8 mouse cellular contexts compared by ENCODE assay signal in the genomic region with DNA sequence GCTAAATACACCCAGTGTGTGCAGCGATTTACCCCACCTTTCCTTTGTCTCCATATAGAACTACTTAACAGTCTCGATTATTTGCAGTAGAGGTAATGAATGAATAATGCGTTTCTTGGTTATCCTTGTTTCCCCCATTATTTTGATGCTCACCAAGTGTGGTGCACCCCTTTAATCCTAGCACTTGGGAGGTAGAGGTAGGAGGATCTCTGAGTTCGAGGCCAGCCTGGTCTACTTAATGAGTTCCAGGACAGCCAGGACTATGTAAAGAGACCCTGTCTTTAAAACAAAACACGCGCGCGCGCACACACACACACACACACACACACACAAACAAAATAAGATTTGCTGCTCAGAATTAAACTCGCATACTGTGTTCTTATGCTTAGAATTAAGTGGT. TPM values are rescaled to one million over a fixed set of nuclear protein-coding genes. Genes with fewer than 3 reads are reported as not detected.
DNase-seq lines count a peak whose midpoint lies in the region; ATAC-seq and TF ChIP-seq lines count a peak whose summit lies in the region.

No protein-coding gene starts in this region.

- DNase-seq in gastrocnemius, adult 2 months, result no peak
- DNase-seq in gastrocnemius, postnatal 10 days, result no peak
- peak; percentile 23 to 24 for DNase-seq in B cell, adult 2 months
- peak; percentile 16 for DNase-seq in retina, postnatal 1 day
- DNase-seq in adrenal gland, postnatal 25 days, result no peak
- no peak for DNase-seq in T-cell, adult 2 months (ENCODE audit: low spot score)

- H3K36me3 ChIP-seq in embryonic facial prominence, embryonic 12.5 days, result peaks cover 20% of the 10 kb centered on the region; the same call in 1 of the 2 replicates
- peaks cover 23% of the 10 kb centered on the region for H3K36me3 ChIP-seq in limb, embryonic 13.5 days

- WGBS in embryonic facial prominence, embryonic 12.5 days, result 20% methylated on average over 10 of the region's 10 CpGs
- WGBS in limb, embryonic 13.5 days, result 17% methylated on average over 10 of the region's 10 CpGs

- H3K27ac ChIP-seq in gastrocnemius, adult 2 months, result peak overlapping the region; percentile 100
- H3K27ac ChIP-seq in embryonic facial prominence, embryonic 12.5 days, result peak overlapping the region; percentile 98
- peak overlapping the region; percentile 97 for H3K27ac ChIP-seq in limb, embryonic 13.5 days

- H3K27me3 ChIP-seq in embryonic facial prominence, embryonic 12.5 days, result no peaks in the 10 kb centered on the region
- no peaks in the 10 kb centered on the region for H3K27me3 ChIP-seq in limb, embryonic 13.5 days

- no peak for TF ChIP-seq CTCF in gastrocnemius, adult 2 months (IDR thresholded peaks at IDR 0.05)

- H3K4me1 ChIP-seq in embryonic facial prominence, embryonic 12.5 days, result peaks cover 7% of the 10 kb centered on the region
- H3K4me1 ChIP-seq in limb, embryonic 13.5 days, result peaks cover 13% of the 10 kb centered on the region

- H3K9ac ChIP-seq in embryonic facial prominence, embryonic 12.5 days, result peak overlapping the region; percentile 94
- peak overlapping the region; percentile 99 for H3K9ac ChIP-seq in limb, embryonic 13.5 days

- intact Hi-C loops in gastrocnemius, adult 2 months (cut with DNase I), result loop anchor here (2.0 kb wide), 1 partner anchor 39 kb away; a partner anchor contains a TSS

- no peaks in the 10 kb centered on the region for H3K9me3 ChIP-seq in embryonic facial prominence, embryonic 12.5 days
- no peaks in the 10 kb centered on the region for H3K9me3 ChIP-seq in limb, embryonic 13.5 days

- peak overlapping the region; percentile 99 for H3K4me3 ChIP-seq in gastrocnemius, adult 2 months
- peak overlapping the region; percentile 99 for H3K4me3 ChIP-seq in embryonic facial prominence, embryonic 12.5 days
- H3K4me3 ChIP-seq in limb, embryonic 13.5 days, result peak overlapping the region; percentile 86

- ATAC-seq in embryonic facial prominence, embryonic 12.5 days (ENCODE audit: insufficient number of reproducible peaks, insufficient read depth, low FRiP score, low TSS enrichment), result no peak
- ATAC-seq in limb, embryonic 13.5 days (ENCODE audit: low FRiP score, low read depth), result no peak

- H3K4me2 ChIP-seq in embryonic facial prominence, embryonic 12.5 days (replicated peaks), result peak overlapping the region; percentile 67
- peak overlapping the region; percentile 78 for H3K4me2 ChIP-seq in limb, embryonic 13.5 days (replicated peaks)

RNA-seq across cellular contexts. Expression of a gene that starts 1.0 kb away (rescaled TPM):
- total RNA-seq in gastrocnemius, adult 2 months (2021), result 100 to 1,000 TPM; 286 to 306 TPM
- 100 to 1,000 TPM; 464 to 488 TPM for total RNA-seq in gastrocnemius, postnatal 10 days (2021)
- 621 and 638 TPM in 2 replicates for polyA plus RNA-seq in embryonic facial prominence, embryonic 12.5 days (2016; fragmentation: Nextera tagmentation; extraction: Ambion mirVana)
- 634 and 669 TPM in 2 replicates for polyA plus RNA-seq in limb, embryonic 13.5 days (2015; fragmentation: Nextera tagmentation; extraction: Ambion mirVana)
- 332 and 408 TPM in 2 replicates for total RNA-seq in adrenal gland, postnatal 25 days (2021)

RNA-seq across cellular contexts. Expression of a gene that starts 37.7 kb away (rescaled TPM):
- total RNA-seq in gastrocnemius, adult 2 months (2021), result 10 to 100 TPM; 84.5 to 94.2 TPM
- total RNA-seq in gastrocnemius, postnatal 10 days (2021), result 100 to 1,000 TPM; 126 to 127 TPM
- 224 and 237 TPM in 2 replicates for polyA plus RNA-seq in embryonic facial prominence, embryonic 12.5 days (2016; fragmentation: Nextera tagmentation; extraction: Ambion mirVana)
- polyA plus RNA-seq in limb, embryonic 13.5 days (2015; fragmentation: Nextera tagmentation; extraction: Ambion mirVana), result 244 and 273 TPM in 2 replicates
- total RNA-seq in adrenal gland, postnatal 25 days (2021), result 183 and 197 TPM in 2 replicates

RNA-seq across cellular contexts. Expression of a gene that starts 40.4 kb away (rescaled TPM):
- total RNA-seq in gastrocnemius, adult 2 months (2021), result 1 to 10 TPM; 8.7 to 9.0 TPM
- 10 to 100 TPM; 11.0 to 12.3 TPM for total RNA-seq in gastrocnemius, postnatal 10 days (2021)
- polyA plus RNA-seq in embryonic facial prominence, embryonic 12.5 days (2016; fragmentation: Nextera tagmentation; extraction: Ambion mirVana), result 33.1 and 34.0 TPM in 2 replicates
- polyA plus RNA-seq in limb, embryonic 13.5 days (2015; fragmentation: Nextera tagmentation; extraction: Ambion mirVana), result 42.9 and 43.5 TPM in 2 replicates
- total RNA-seq in adrenal gland, postnatal 25 days (2021), result 23.9 and 27.9 TPM in 2 replicates

Comparison
In these comparisons a context has a peak if more than half of its experiments do, and no peak if none do; other contexts are left out.
1. DNase-seq: peak in B cell, adult 2 months (2 of 2) and retina, postnatal 1 day (single experiment); none in gastrocnemius, adult 2 months (single experiment), gastrocnemius, postnatal 10 days (single experiment), adrenal gland, postnatal 25 days (single experiment) and T-cell, adult 2 months (single experiment).
2. Peak in every context shown above with its lines, with median percentiles within 50 percentile points of each other: H3K27ac ChIP-seq and H3K4me3 ChIP-seq.